ENCODE assay signal across 8 mouse cellular contexts in the genomic region with DNA sequence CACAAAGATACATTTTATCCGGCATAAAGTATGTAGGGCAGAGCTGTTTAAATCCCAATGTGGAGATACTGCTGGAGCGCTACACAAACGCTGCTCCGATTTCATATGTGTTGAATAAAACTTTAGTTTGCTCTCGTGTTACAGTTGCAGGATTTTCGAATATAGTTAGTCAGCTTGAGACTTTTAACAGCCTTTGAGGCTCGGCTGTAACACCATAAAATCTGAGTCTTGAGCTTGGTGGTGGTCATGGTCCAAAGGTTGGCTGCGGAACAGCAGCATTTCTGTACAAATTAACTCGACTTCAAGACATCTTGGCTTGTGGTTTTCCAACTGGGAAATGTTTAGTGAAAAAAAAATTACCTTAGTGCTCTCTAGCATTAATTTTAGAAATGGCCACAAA. TPM values are rescaled to one million over a fixed set of nuclear protein-coding genes. Genes with fewer than 3 reads are reported as not detected.
DNase-seq lines count a peak whose midpoint lies in the region; ATAC-seq and TF ChIP-seq lines count a peak whose summit lies in the region.

No protein-coding gene starts in this region.

- no peaks in the 10 kb centered on the region for H3K4me1 ChIP-seq in heart, embryonic 11.5 days (ENCODE audit: control insufficient read depth, insufficient read depth, low read length)
- peaks cover 19% of the 10 kb centered on the region for H3K4me1 ChIP-seq in forebrain, embryonic 13.5 days
- H3K4me1 ChIP-seq in kidney, embryonic 15.5 days: peaks cover 9% of the 10 kb centered on the region

- H3K79me2 ChIP-seq in myocyte (ENCODE audit: control insufficient read depth, insufficient read depth): no peaks in the 10 kb centered on the region

- H3K4me3 ChIP-seq in heart, embryonic 11.5 days (ENCODE audit: low read depth, low read length): peak overlapping the region; percentile 73
- peak overlapping the region; percentile 72 for H3K4me3 ChIP-seq in forebrain, embryonic 13.5 days
- peak overlapping the region; percentile 76 for H3K4me3 ChIP-seq in kidney, embryonic 15.5 days (replicated peaks)
- peak overlapping the region; percentile 37 for H3K4me3 ChIP-seq in myocyte

- intact Hi-C loops in heart, postnatal 25 days (cut with DNase I): loop anchor here (5.0 kb wide), 1 partner anchor 97 kb away; no protein-coding TSS in a partner anchor

- no peak overlapping the region for H3K27ac ChIP-seq in heart, embryonic 11.5 days (ENCODE audit: low read depth, low read length)
- H3K27ac ChIP-seq in forebrain, embryonic 13.5 days: no peak overlapping the region
- peak overlapping the region; percentile 88 for H3K27ac ChIP-seq in kidney, embryonic 15.5 days

- no peak for TF ChIP-seq POLR2A in myocyte (IDR thresholded peaks at IDR 0.05; ENCODE audit: insufficient read length, low read depth)

- H3K27me3 ChIP-seq in heart, embryonic 11.5 days (ENCODE audit: control insufficient read depth, insufficient read depth, low read length): no peaks in the 10 kb centered on the region
- H3K27me3 ChIP-seq in forebrain, embryonic 13.5 days: no peaks in the 10 kb centered on the region
- no peaks in the 10 kb centered on the region for H3K27me3 ChIP-seq in kidney, embryonic 15.5 days
- no peaks in the 10 kb centered on the region for H3K27me3 ChIP-seq in myocyte (ENCODE audit: control insufficient read depth, insufficient read depth, insufficient read length)

- WGBS in heart, embryonic 11.5 days (ENCODE audit: insufficient replicate concordance): 46% methylated on average over 9 of the region's 9 CpGs
- 60% methylated on average over 9 of the region's 9 CpGs for WGBS in forebrain, embryonic 13.5 days
- 14% methylated on average over 9 of the region's 9 CpGs for WGBS in kidney, embryonic 15.5 days

- peak overlapping the region; percentile 78 for H3K4me2 ChIP-seq in heart, embryonic 11.5 days
- peak overlapping the region; percentile 42 for H3K4me2 ChIP-seq in forebrain, embryonic 13.5 days
- peak overlapping the region; percentile 88 for H3K4me2 ChIP-seq in kidney, embryonic 15.5 days
- H3K4me2 ChIP-seq in myocyte (ENCODE audit: low read depth): peak overlapping the region; percentile 80

- peak overlapping the region; percentile 94 for H3ac ChIP-seq in myocyte (ENCODE audit: control insufficient read depth, insufficient read length)

- no peak for ATAC-seq in heart, embryonic 11.5 days (replicated peaks; ENCODE audit: insufficient number of reproducible peaks, low FRiP score, low TSS enrichment)
- ATAC-seq in forebrain, embryonic 13.5 days: no peak
- no peak for ATAC-seq in kidney, embryonic 15.5 days (replicated peaks; ENCODE audit: low FRiP score)

- H3K36me3 ChIP-seq in heart, embryonic 11.5 days (ENCODE audit: control insufficient read depth, insufficient read depth, low read length): no peaks in the 10 kb centered on the region
- H3K36me3 ChIP-seq in forebrain, embryonic 13.5 days (ENCODE audit: poor library complexity, severe bottlenecking): no peaks in the 10 kb centered on the region
- no peaks in the 10 kb centered on the region for H3K36me3 ChIP-seq in kidney, embryonic 15.5 days
- no peaks in the 10 kb centered on the region for H3K36me3 ChIP-seq in myocyte (ENCODE audit: control insufficient read depth, insufficient read depth)

- H3K9me3 ChIP-seq in heart, embryonic 11.5 days (replicated peaks; ENCODE audit: control insufficient read depth, low read length): no peaks in the 10 kb centered on the region
- no peaks in the 10 kb centered on the region for H3K9me3 ChIP-seq in forebrain, embryonic 13.5 days (replicated peaks)
- no peaks in the 10 kb centered on the region for H3K9me3 ChIP-seq in kidney, embryonic 15.5 days (replicated peaks)

- peak overlapping the region; percentile 62 for H3K9ac ChIP-seq in heart, embryonic 11.5 days (ENCODE audit: low read depth, low read length)
- H3K9ac ChIP-seq in forebrain, embryonic 13.5 days: no peak overlapping the region
- H3K9ac ChIP-seq in kidney, embryonic 15.5 days: peak overlapping the region; percentile 43

- no peak for DNase-seq in heart, postnatal 25 days (ENCODE audit: low spot score)
- DNase-seq in spleen, adult 18-20 months: no peak
- DNase-seq in T-cell, adult 2 months (ENCODE audit: low spot score): no peak
- no peak for DNase-seq in spleen, adult 12 weeks (ENCODE audit: low spot score)

TF ChIP-seq in myocyte, 11 proteins besides CTCF, POLR2A, EP300 and RAD21:
- TF ChIP-seq TCF12 (IDR thresholded peaks at IDR 0.05; ENCODE audit: insufficient read depth, poor library complexity, severe bottlenecking) (no peak), POLR2AphosphoS2 (IDR thresholded peaks at IDR 0.05; ENCODE audit: insufficient read length, low read depth) (no peak), MAX (IDR thresholded peaks at IDR 0.05; ENCODE audit: low read depth) (no peak)

RNA-seq across cellular contexts. Expression of gene Myo6, which starts 0.9 kb away (rescaled TPM):
- 13.9 and 14.1 TPM in 2 replicates for polyA plus RNA-seq in heart, embryonic 11.5 days (2014; fragmentation: Nextera tagmentation; extraction: Ambion mirVana)
- total RNA-seq in heart, postnatal 25 days (2021): 10 to 100 TPM; 13.8 to 14.6 TPM
- polyA plus RNA-seq in forebrain, embryonic 13.5 days (2015; fragmentation: Nextera tagmentation; extraction: Ambion mirVana): 12.4 and 14.0 TPM in 2 replicates
- polyA plus RNA-seq in kidney, embryonic 15.5 days (2015; fragmentation: Nextera tagmentation; extraction: Ambion mirVana): 54.0 and 56.7 TPM in 2 replicates
- 4.1 TPM for polyA plus RNA-seq in myocyte (2012; fragmentation: generic; extraction: Trizol)
